Mouse (Mus musculus): ENCODE results near the gene Atp2b2.

The Atp2b2 gene

GRCm38 (mm10) chr6:114011976-114012375, 30.4 kb downstream of the Atp2b2 start:
- DNase-seq: no peak

DNA sequence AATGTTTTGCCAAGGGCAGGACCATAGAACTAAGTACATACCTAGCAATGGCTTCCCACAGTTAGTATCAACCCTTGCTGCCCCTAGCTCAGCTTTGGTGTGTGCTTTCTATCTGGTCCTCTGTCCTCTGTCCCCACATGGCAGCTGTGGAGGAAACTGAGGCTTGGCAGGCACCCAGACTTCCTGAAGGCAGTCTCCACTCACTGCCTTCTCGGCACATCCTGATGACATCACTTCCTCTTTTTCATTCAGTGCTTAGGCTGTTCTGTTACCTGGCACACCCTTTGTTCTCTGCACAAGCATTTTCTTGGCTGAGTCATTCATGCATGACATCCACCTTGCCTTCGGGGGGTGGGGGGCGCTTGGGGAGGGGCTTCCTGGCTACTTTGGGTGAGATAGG, 38.6 kb downstream of the Atp2b2 start:
- DNase-seq: no peak

DNA sequence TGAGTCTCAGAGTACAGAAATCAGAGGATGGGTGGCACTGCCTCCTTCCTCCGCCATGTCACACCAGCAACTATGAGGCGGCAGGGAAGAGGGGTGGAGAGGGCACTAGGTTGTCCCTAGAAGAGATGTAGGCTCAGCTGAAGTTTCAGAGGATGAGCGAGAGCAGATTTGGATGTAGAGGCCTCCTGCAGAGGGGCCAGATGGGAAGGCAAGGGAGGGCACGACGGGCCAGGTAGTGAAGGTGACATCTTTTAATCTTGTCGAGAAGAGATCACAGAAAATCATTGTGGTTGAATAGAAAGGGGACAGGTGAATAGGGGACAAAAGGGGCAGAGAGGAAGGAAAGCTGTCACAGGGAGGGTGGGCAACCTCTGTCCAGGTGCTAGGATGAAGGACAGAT, 41.5 kb downstream of the Atp2b2 start:
- peak; percentile 71 for DNase-seq

GRCm38 (mm10) chr6:114000304-114000703, 42.1 kb downstream of the Atp2b2 start:
- DNase-seq: peak; percentile 67

DNA sequence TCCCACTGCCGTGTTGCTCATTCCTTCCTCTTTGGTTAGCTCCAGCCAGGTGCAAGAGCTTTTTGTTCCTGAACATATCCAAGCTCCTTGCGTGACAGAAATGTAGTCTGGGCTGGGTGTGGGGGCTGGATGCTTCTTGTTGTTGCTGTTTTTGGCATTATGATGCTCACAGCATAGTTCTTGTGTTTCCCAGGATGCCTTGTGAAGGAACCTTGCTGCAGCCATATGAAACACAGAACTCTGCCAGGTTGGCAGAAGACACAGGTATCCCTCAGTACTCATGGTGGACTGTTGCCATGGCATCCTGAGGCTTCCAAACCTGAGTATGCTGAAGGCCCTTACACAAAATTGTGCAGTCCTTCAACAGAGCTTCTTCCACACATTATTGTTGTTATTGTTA, 44.0 kb downstream of the Atp2b2 start:
- DNase-seq: peak; percentile 80

GRCm38 (mm10) chr6:113994176-113994575, 48.2 kb downstream of the Atp2b2 start:
- no peak for DNase-seq

GRCm38 (mm10) chr6:113992101-113992500, 50.3 kb downstream of the Atp2b2 start:
- DNase-seq: no peak

DNA sequence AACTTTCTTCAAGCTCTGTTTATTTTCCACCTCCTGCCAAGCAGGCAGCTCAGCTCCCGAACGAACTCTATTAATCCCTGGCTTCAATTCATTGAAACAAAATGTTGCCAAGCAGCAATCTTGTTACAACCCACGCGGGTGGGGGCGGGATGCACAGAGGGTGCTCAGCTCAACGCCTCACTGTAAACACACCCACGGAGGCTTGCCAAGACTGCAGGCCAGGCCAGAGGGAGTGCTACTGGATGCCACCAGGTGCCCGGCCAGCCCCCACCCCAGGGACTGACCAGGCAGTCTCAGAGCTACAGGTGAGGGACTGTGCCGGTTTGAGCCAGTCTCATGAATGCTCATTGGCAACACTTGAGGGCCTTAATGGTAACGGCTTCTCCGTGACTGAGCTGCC, 50.9 kb downstream of the Atp2b2 start:
- peak; percentile 78 for DNase-seq

- DNase-seq: no peak
These were observed 52.4 kb downstream of the Atp2b2 start for GRCm38 (mm10) chr6:113990044-113990443.

DNA sequence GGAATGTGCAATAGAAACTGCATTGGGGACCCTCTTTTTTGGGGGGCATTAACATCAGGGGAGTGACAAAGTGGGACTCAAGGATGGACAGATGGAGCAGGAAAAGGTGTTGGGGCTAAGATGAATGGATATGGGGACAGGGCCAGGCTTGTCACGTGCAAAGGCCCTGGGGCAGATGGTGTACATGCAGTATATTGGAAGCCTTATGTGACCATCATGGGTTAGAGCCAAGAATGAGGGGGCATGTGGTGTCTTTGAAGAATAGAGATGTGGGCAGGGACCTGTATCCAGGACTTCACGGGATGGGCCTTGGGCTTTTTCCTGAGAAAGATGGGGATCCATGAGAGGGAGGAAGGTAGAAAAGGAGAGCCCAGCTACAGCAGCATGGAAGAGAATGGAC, 53.9 kb downstream of the Atp2b2 start:
- DNase-seq: no peak

GRCm38 (mm10) chr6:113986671-113987070, 55.7 kb downstream of the Atp2b2 start:
- DNase-seq: no peak

GRCm38 (mm10) chr6:113978673-113979072, 63.7 kb downstream of the Atp2b2 start:
- no peak for DNase-seq

- DNase-seq: peak; percentile 91
These were observed 64.2 kb downstream of the Atp2b2 start for GRCm38 (mm10) chr6:113978091-113978650.

DNA sequence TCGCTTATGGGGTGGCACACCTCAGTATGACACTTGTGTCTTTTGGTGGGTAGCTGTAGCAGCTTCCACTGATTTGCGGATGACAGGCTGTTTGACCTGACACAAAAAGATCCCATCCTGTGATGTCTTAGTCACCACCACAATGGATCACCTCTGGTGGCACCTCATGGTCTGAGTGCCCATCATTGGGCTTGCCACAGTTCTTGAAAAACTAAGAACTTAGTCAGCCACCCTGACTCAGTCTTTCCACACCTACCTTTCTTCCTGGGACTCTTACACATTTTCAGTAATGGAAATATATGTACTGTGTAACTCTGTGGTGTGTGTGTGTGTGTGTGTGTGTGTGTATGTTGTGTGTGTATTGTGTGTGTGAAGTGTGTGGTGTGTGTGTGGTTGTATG, 71.5 kb downstream of the Atp2b2 start:
- DNase-seq: no peak

DNA sequence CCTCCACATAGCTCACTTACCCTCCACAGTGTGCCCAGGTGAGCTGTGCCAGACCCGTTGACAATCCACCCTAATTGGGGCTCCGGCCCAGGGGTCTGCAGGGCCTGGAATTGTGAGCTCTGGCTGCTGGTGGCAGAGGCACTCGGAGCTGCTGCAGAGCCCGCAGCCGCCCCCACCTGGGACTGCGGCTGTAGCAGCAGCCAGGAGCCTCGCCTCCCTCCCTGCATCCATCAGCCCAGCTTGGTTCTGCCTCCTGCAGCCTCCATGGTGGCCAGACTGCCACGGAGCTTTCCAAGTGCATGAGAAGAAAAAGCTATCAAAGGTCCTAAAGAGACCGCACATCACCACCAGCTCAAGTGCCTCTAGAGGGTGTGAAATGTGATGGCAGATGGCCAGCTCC, 71.9 kb downstream of the Atp2b2 start:
- DNase-seq: no peak

DNA sequence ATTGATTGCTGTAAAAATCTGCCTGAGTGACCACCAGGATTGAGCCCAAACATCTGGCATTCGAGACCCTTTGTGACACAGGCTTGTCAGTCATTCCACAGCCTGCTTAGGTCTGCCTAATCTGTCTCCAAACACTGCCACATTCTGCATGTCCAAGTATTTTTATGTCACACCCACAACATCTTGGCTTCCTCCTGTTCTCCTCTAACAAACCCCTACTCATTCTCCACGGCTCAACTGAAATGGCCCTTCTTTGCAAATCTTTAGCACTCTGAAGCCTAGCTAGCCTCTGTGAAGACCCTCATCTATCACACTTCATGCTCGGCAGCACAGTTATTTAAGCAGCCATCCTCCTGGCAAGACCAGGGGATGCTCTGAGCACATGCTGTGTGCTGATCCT, 72.7 kb downstream of the Atp2b2 start:
- no peak for DNase-seq

DNA sequence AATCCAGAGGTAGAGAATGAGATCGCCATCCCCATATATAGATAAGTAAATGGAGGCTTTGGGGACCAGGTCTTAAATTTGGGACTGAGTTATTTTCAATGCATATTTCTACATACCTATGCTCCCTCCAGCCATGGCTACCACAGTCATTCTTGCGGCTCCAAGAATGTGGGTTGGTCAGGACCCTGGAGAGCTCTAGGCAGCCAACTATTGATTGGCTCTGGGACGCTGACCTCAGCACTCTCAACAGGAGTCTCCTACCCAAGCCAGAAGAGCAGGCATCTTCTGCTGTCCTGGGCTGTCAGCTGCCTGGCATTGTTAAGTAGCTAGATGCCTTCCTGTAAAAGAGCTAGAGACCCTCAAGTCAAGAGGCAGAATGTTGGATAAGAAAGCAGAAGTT, 79.6 kb downstream of the Atp2b2 start:
- no peak for DNase-seq

GRCm38 (mm10) chr6:113961658-113962057, 80.8 kb downstream of the Atp2b2 start:
- no peak for DNase-seq

GRCm38 (mm10) chr6:113959336-113959735, 83.1 kb downstream of the Atp2b2 start:
- peak; percentile 94 for DNase-seq

- DNase-seq: peak; percentile 77
These were observed 83.7 kb downstream of the Atp2b2 start for GRCm38 (mm10) chr6:113958714-113959113.

GRCm38 (mm10) chr6:113958003-113958402, 84.4 kb downstream of the Atp2b2 start:
- DNase-seq: no peak

GRCm38 (mm10) chr6:113957232-113957940, 85.0 kb downstream of the Atp2b2 start:
- no peak for DNase-seq

- DNase-seq: no peak
These were observed 94.9 kb downstream of the Atp2b2 start for GRCm38 (mm10) chr6:113947515-113947914.

DNA sequence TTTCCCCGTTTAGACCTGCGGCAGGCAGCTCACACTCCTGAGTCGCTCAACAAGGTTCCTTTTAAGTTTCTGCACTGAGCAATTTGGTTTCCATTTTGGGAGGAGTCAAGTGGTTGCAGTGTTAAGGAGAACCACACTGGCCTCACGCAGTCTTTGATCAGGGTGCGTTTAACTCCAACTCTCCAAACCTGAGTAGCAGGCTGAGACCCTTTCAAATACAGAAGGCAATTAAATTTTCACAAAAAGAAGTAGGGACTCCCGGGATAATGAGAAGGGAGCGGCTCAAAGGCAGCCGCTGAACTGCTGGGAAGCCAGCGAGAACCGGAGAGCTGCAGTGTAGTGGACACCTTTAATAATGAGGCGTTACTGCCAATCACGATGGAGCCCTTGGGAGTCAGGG, 100.1 kb downstream of the Atp2b2 start:
- no peak for DNase-seq

DNA sequence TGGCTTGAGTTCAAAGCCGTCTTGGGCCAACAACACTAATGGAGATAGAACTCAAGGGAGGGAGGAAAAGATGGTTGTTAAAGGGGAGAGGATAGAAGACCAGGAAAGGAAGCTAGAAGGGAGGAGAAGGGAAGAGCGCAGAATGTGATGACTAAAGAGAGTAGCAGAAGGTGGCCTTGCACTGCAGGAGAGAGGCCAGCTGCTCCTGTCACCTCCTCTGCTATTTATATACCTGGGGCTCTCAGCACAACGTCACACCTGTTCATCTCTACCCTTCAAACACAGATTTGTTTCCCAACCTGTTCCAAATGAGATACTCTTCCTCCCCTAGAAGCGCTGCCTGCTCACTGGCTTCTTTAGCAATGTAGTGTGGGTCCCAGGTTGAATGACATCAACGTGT, 101.1 kb downstream of the Atp2b2 start:
- peak; percentile 78 for DNase-seq

Measured in cerebellum, adult 9-10 months (tissue).